Comparison of ENCODE assay signal across 22 mouse cellular contexts in the genomic region with DNA sequence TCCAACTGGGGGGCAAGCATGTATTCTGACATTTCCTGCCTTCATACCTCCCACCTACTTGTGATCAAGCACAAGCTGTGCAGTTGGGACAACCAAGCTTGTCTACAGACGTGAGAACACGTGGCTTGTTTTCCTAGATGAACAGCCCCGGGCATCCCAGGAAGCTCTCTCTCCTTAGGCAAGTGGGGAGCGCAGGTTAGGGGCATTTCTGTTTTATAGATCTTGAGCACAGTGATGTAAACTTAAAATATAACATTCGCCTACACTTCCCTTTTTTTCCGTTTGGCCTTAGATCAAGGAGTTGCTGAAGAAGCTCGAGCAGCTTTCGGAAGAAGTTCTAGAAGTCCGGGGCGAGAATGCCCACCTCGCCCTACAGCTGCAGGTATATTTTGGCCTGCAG.
"Had no signal": no experiment of that assay in that cellular context is flagged by ENCODE, and none has a peak within 500 bp of the region (broad histone marks: within the 10 kb centered on the region; RNA-seq: fewer than 3 reads in every experiment).

No protein-coding gene starts in this region.

- DNase-seq: kidney, postnatal 25 days; layer of hippocampus, adult 9-11 months; liver; lung, adult 18-20 months; lung, postnatal 10 days; lung, postnatal 36 days; right cerebral cortex, adult 18-20 months; right cerebral cortex, postnatal 14 days; right cerebral cortex, postnatal 4 days; thymus, postnatal 25 days had no signal

- H3K9me3 ChIP-seq: limb, embryonic 10.5 days; limb, embryonic 13.5 days; liver, embryonic 12.5 days; liver, embryonic 15.5 days; lung, embryonic 15.5 days; midbrain, embryonic 12.5 days; midbrain, embryonic 15.5 days; neural tube, embryonic 12.5 days; neural tube, embryonic 15.5 days had no signal

- H3K27ac ChIP-seq: kidney, postnatal 0 days; layer of hippocampus, adult 2 months; limb, embryonic 10.5 days; limb, embryonic 13.5 days; liver, embryonic 12.5 days; liver, embryonic 15.5 days; lung, embryonic 15.5 days; midbrain, embryonic 12.5 days; midbrain, embryonic 15.5 days; neural tube, embryonic 12.5 days; neural tube, embryonic 15.5 days; stomach, postnatal 0 days had no signal

- H3K4me2 ChIP-seq: limb, embryonic 13.5 days; liver, embryonic 12.5 days; liver, embryonic 15.5 days; lung, embryonic 15.5 days; midbrain, embryonic 12.5 days; midbrain, embryonic 15.5 days; neural tube, embryonic 12.5 days; neural tube, embryonic 15.5 days had no signal

- H3K36me3 ChIP-seq: limb, embryonic 10.5 days; limb, embryonic 13.5 days; liver, embryonic 12.5 days; liver, embryonic 15.5 days; lung, embryonic 15.5 days; midbrain, embryonic 12.5 days; midbrain, embryonic 15.5 days; neural tube, embryonic 12.5 days; neural tube, embryonic 15.5 days had no signal

- H3K4me3 ChIP-seq: layer of hippocampus, adult 2 months; limb, embryonic 10.5 days; limb, embryonic 13.5 days; liver, embryonic 12.5 days; liver, embryonic 15.5 days; lung, embryonic 15.5 days; midbrain, embryonic 12.5 days; midbrain, embryonic 15.5 days; neural tube, embryonic 12.5 days; neural tube, embryonic 15.5 days had no signal

- H3K27me3 ChIP-seq: midbrain, embryonic 15.5 days had no signal

- ATAC-seq: liver, embryonic 12.5 days; midbrain, embryonic 15.5 days had no signal

- H3K4me1 ChIP-seq: liver, embryonic 15.5 days had no signal

- H3K9ac ChIP-seq: limb, embryonic 13.5 days; liver, embryonic 12.5 days; liver, embryonic 15.5 days; lung, embryonic 15.5 days; midbrain, embryonic 12.5 days; midbrain, embryonic 15.5 days; neural tube, embryonic 12.5 days; neural tube, embryonic 15.5 days had no signal
